Mouse (Mus musculus): ENCODE data around the gene Fgfr2. TPM values are rescaled to one million over a fixed set of nuclear protein-coding genes. Genes with fewer than 3 reads are reported as not detected.

Fgfr2 gene
- polyA plus RNA-seq, 1 experiment from 2014 or later: 24.9 TPM

- Histone ChIP-seq H3K36me3 (ENCODE audit: control insufficient read depth, insufficient read depth, low read length) (no peaks in the 10 kb centered on the region), H3K27ac (ENCODE audit: low read depth, low read length) (no peak overlapping the region), H3K4me1 (ENCODE audit: control insufficient read depth, insufficient read depth, low read length) (peaks cover 7% of the 10 kb centered on the region), H3K9me3 (replicated peaks; ENCODE audit: control insufficient read depth, low read length) (no peaks in the 10 kb centered on the region), H3K9ac (ENCODE audit: low read depth, low read length) (no peak overlapping the region), H3K4me3 (ENCODE audit: low read depth, low read length) (no peak overlapping the region), H3K4me2 (peak overlapping the region; percentile 69), H3K27me3 (ENCODE audit: control insufficient read depth, insufficient read depth, low read length) (peaks cover 40% of the 10 kb centered on the region)
- 37% methylated on average over 6 of the region's 6 CpGs for WGBS (ENCODE audit: insufficient replicate concordance)
- no peak for ATAC-seq (replicated peaks; ENCODE audit: insufficient number of reproducible peaks, low FRiP score, low TSS enrichment)
These were observed 969.4 kb downstream of the Fgfr2 start for GRCm38 (mm10) chr7:132153725-132154147.

- H3K4me2 ChIP-seq: no peak overlapping the region
- no peaks in the 10 kb centered on the region for H3K27me3 ChIP-seq (ENCODE audit: control insufficient read depth, insufficient read depth, low read length)
- H3K4me3 ChIP-seq (ENCODE audit: low read depth, low read length): no peak overlapping the region
- no peaks in the 10 kb centered on the region for H3K4me1 ChIP-seq (ENCODE audit: control insufficient read depth, insufficient read depth, low read length)
- ATAC-seq (replicated peaks; ENCODE audit: insufficient number of reproducible peaks, low FRiP score, low TSS enrichment): no peak
- no peaks in the 10 kb centered on the region for H3K9me3 ChIP-seq (replicated peaks; ENCODE audit: control insufficient read depth, low read length)
- H3K36me3 ChIP-seq (ENCODE audit: control insufficient read depth, insufficient read depth, low read length): no peaks in the 10 kb centered on the region
- H3K9ac ChIP-seq (ENCODE audit: low read depth, low read length): no peak overlapping the region
- whole genome bisulfite sequencing (ENCODE audit: insufficient replicate concordance): 78% methylated on average over 15 of the region's 15 CpGs
- no peak overlapping the region for H3K27ac ChIP-seq (ENCODE audit: low read depth, low read length)
These were observed 977.8 kb downstream of the Fgfr2 start for GRCm38 (mm10) chr7:132145227-132145800.

GRCm38 (mm10) chr7:132128687-132129086 is 994.5 kb downstream of the Fgfr2 start:
- no peak for ATAC-seq (replicated peaks; ENCODE audit: insufficient number of reproducible peaks, low FRiP score, low TSS enrichment)
- H3K27me3 ChIP-seq (ENCODE audit: control insufficient read depth, insufficient read depth, low read length): no peaks in the 10 kb centered on the region; the same call in 1 of the 2 replicates
- H3K9ac ChIP-seq (ENCODE audit: low read depth, low read length): no peak overlapping the region
- H3K36me3 ChIP-seq (ENCODE audit: control insufficient read depth, insufficient read depth, low read length): no peaks in the 10 kb centered on the region
- no peak overlapping the region for H3K27ac ChIP-seq (ENCODE audit: low read depth, low read length)
- 83% methylated on average over 6 of the region's 6 CpGs for WGBS (ENCODE audit: insufficient replicate concordance)
- no peak overlapping the region for H3K4me3 ChIP-seq (ENCODE audit: low read depth, low read length)
- H3K4me2 ChIP-seq: no peak overlapping the region
- H3K4me1 ChIP-seq (ENCODE audit: control insufficient read depth, insufficient read depth, low read length): no peaks in the 10 kb centered on the region
- peaks cover 1% of the 10 kb centered on the region for H3K9me3 ChIP-seq (replicated peaks; ENCODE audit: control insufficient read depth, low read length)

GRCm38 (mm10) chr7:132124948-132125347 is 998.2 kb downstream of the Fgfr2 start:
- Histone ChIP-seq H3K27ac (ENCODE audit: low read depth, low read length) (no peak overlapping the region), H3K9me3 (replicated peaks; ENCODE audit: control insufficient read depth, low read length) (no peaks in the 10 kb centered on the region), H3K4me3 (ENCODE audit: low read depth, low read length) (no peak overlapping the region), H3K4me1 (ENCODE audit: control insufficient read depth, insufficient read depth, low read length) (no peaks in the 10 kb centered on the region), H3K27me3 (ENCODE audit: control insufficient read depth, insufficient read depth, low read length) (no peaks in the 10 kb centered on the region; the same call in 1 of the 2 replicates), H3K4me2 (no peak overlapping the region), H3K36me3 (ENCODE audit: control insufficient read depth, insufficient read depth, low read length) (no peaks in the 10 kb centered on the region), H3K9ac (ENCODE audit: low read depth, low read length) (no peak overlapping the region)
- ATAC-seq (replicated peaks; ENCODE audit: insufficient number of reproducible peaks, low FRiP score, low TSS enrichment): no peak
- 77% methylated on average over 7 of the region's 7 CpGs for WGBS (ENCODE audit: insufficient replicate concordance)

GRCm38 (mm10) chr7:132123211-132123610 is 999.9 kb downstream of the Fgfr2 start:
- no peaks in the 10 kb centered on the region for H3K4me1 ChIP-seq (ENCODE audit: control insufficient read depth, insufficient read depth, low read length)
- H3K9ac ChIP-seq (ENCODE audit: low read depth, low read length): no peak overlapping the region
- no peaks in the 10 kb centered on the region for H3K36me3 ChIP-seq (ENCODE audit: control insufficient read depth, insufficient read depth, low read length)
- H3K27ac ChIP-seq (ENCODE audit: low read depth, low read length): no peak overlapping the region
- ATAC-seq (replicated peaks; ENCODE audit: insufficient number of reproducible peaks, low FRiP score, low TSS enrichment): no peak
- no peak overlapping the region for H3K4me3 ChIP-seq (ENCODE audit: low read depth, low read length)
- 42% methylated on average over 7 of the region's 7 CpGs for WGBS (ENCODE audit: insufficient replicate concordance)
- H3K27me3 ChIP-seq (ENCODE audit: control insufficient read depth, insufficient read depth, low read length): no peaks in the 10 kb centered on the region; the same call in 1 of the 2 replicates
- H3K4me2 ChIP-seq: no peak overlapping the region
- H3K9me3 ChIP-seq (replicated peaks; ENCODE audit: control insufficient read depth, low read length): no peaks in the 10 kb centered on the region

- H3K4me2 ChIP-seq: no peak overlapping the region
- no peaks in the 10 kb centered on the region for H3K36me3 ChIP-seq (ENCODE audit: control insufficient read depth, insufficient read depth, low read length)
- H3K4me3 ChIP-seq (ENCODE audit: low read depth, low read length): no peak overlapping the region
- H3K9ac ChIP-seq (ENCODE audit: low read depth, low read length): no peak overlapping the region
- 78% methylated on average over 4 of the region's 4 CpGs for WGBS (ENCODE audit: insufficient replicate concordance)
- H3K27me3 ChIP-seq (ENCODE audit: control insufficient read depth, insufficient read depth, low read length): no peaks in the 10 kb centered on the region
- H3K27ac ChIP-seq (ENCODE audit: low read depth, low read length): no peak overlapping the region
- H3K4me1 ChIP-seq (ENCODE audit: control insufficient read depth, insufficient read depth, low read length): no peaks in the 10 kb centered on the region
- ATAC-seq (replicated peaks; ENCODE audit: insufficient number of reproducible peaks, low FRiP score, low TSS enrichment): no peak
- no peaks in the 10 kb centered on the region for H3K9me3 ChIP-seq (replicated peaks; ENCODE audit: control insufficient read depth, low read length)
These were observed 1003.3 kb downstream of the Fgfr2 start for GRCm38 (mm10) chr7:132119817-132120216.

- no peak overlapping the region for H3K9ac ChIP-seq (ENCODE audit: low read depth, low read length)
- H3K27me3 ChIP-seq (ENCODE audit: control insufficient read depth, insufficient read depth, low read length): no peaks in the 10 kb centered on the region
- H3K4me1 ChIP-seq (ENCODE audit: control insufficient read depth, insufficient read depth, low read length): no peaks in the 10 kb centered on the region
- no peak overlapping the region for H3K4me3 ChIP-seq (ENCODE audit: low read depth, low read length)
- H3K9me3 ChIP-seq (replicated peaks; ENCODE audit: control insufficient read depth, low read length): no peaks in the 10 kb centered on the region
- 69% methylated on average over 5 of the region's 5 CpGs for WGBS (ENCODE audit: insufficient replicate concordance)
- H3K27ac ChIP-seq (ENCODE audit: low read depth, low read length): no peak overlapping the region
- no peak overlapping the region for H3K4me2 ChIP-seq
- no peaks in the 10 kb centered on the region for H3K36me3 ChIP-seq (ENCODE audit: control insufficient read depth, insufficient read depth, low read length)
- ATAC-seq (replicated peaks; ENCODE audit: insufficient number of reproducible peaks, low FRiP score, low TSS enrichment): no peak
These were observed 1011.4 kb downstream of the Fgfr2 start for GRCm38 (mm10) chr7:132111770-132112169.

DNA sequence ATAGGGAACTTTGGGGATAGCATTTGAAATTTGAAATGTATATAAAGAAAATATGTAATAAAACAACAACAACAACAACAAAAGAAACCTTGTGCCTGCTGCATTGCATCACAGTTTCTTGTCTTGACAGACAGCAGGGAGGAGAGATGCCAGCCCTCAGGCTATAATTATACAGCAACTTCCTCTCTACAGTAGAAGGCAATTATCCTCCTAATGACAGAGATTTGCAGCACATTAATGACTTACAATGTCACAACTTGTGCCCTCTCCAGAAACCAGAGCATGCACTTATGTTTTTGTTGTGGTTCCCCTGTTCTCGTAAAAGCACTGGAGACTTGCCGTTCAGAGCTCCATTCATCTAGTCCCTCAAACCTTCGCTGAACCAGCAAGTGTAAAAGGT is 1012.8 kb downstream of the Fgfr2 start:
- Histone ChIP-seq H3K4me2 (no peak overlapping the region), H3K4me3 (ENCODE audit: low read depth, low read length) (no peak overlapping the region), H3K36me3 (ENCODE audit: control insufficient read depth, insufficient read depth, low read length) (no peaks in the 10 kb centered on the region), H3K27ac (ENCODE audit: low read depth, low read length) (no peak overlapping the region), H3K4me1 (ENCODE audit: control insufficient read depth, insufficient read depth, low read length) (no peaks in the 10 kb centered on the region), H3K9me3 (replicated peaks; ENCODE audit: control insufficient read depth, low read length) (no peaks in the 10 kb centered on the region), H3K9ac (ENCODE audit: low read depth, low read length) (no peak overlapping the region), H3K27me3 (ENCODE audit: control insufficient read depth, insufficient read depth, low read length) (no peaks in the 10 kb centered on the region)
- 85% methylated on average over 3 of the region's 3 CpGs for WGBS (ENCODE audit: insufficient replicate concordance)
- no peak for ATAC-seq (replicated peaks; ENCODE audit: insufficient number of reproducible peaks, low FRiP score, low TSS enrichment)

DNA sequence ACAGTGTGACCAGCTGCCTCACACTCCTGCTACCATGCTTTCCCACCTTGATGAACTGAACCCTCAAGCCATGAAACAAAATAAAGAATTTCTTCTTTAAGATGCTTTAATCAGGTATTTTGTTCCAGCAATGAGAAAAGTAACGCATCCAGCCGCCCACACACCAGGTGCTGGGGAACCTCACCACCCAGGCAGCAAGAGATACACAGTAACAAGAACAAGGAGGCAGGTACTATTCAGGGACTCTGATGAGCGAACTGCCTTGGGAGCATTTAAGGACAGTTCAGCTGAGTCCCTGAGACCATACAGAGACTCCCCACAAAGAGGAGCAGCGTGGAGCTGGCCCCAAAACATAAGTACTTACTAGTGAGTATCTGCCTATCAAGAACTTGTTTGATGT is 1016.3 kb downstream of the Fgfr2 start:
- Histone ChIP-seq H3K4me3 (ENCODE audit: low read depth, low read length) (no peak overlapping the region), H3K27me3 (ENCODE audit: control insufficient read depth, insufficient read depth, low read length) (no peaks in the 10 kb centered on the region), H3K9ac (ENCODE audit: low read depth, low read length) (no peak overlapping the region), H3K4me1 (ENCODE audit: control insufficient read depth, insufficient read depth, low read length) (no peaks in the 10 kb centered on the region), H3K36me3 (ENCODE audit: control insufficient read depth, insufficient read depth, low read length) (no peaks in the 10 kb centered on the region), H3K9me3 (replicated peaks; ENCODE audit: control insufficient read depth, low read length) (no peaks in the 10 kb centered on the region), H3K27ac (ENCODE audit: low read depth, low read length) (no peak overlapping the region), H3K4me2 (no peak overlapping the region)
- WGBS (ENCODE audit: insufficient replicate concordance): 87% methylated on average over 4 of the region's 4 CpGs
- no peak for ATAC-seq (replicated peaks; ENCODE audit: insufficient number of reproducible peaks, low FRiP score, low TSS enrichment)

Measured in heart, embryonic 11.5 days (tissue).